Mouse (Mus musculus) neural tube, embryonic 12.5 days (tissue): ENCODE data around the gene 1700067P10Rik. TPM values are rescaled to one million over a fixed set of nuclear protein-coding genes. Genes with fewer than 3 reads are reported as not detected.

ENCODE experiments used
- ATAC-seq: fragments of 200-750 bp; cut with Nextera tagmentation; 2 replicates; pipeline ENCODE4 v1.8.0; 2017; ENCODE audit warnings: low read depth, mild to moderate bottlenecking, moderate TSS enrichment, moderate library complexity; ENCODE audit not compliant: low FRiP score
- H3K27ac ChIP-seq: fragments of 300-500 bp; sonication (generic); 2 replicates; pipeline ENCODE4 v1.5.1; 2016
- H3K27me3 ChIP-seq: fragments of 300-500 bp; sonication (generic); replicated peaks from 2 replicates; pipeline ENCODE4 v1.6.1; 2016; ENCODE audit warnings: mild to moderate bottlenecking
- H3K36me3 ChIP-seq: fragments of 300-500 bp; sonication (generic); 2 replicates; pipeline ENCODE4 v1.6.1; 2016; ENCODE audit warnings: mild to moderate bottlenecking
- H3K4me1 ChIP-seq: fragments of 300-500 bp; sonication (generic); 2 replicates; pipeline ENCODE4 v1.6.1; 2016
- H3K4me2 ChIP-seq: fragments of 300-500 bp; sonication (generic); replicated peaks from 2 replicates; pipeline ENCODE4 v1.6.1; 2016; ENCODE audit warnings: mild to moderate bottlenecking
- H3K4me3 ChIP-seq: fragments of 300-500 bp; sonication (generic); 2 replicates; pipeline ENCODE4 v1.5.1; 2016
- H3K9ac ChIP-seq: fragments of 300-500 bp; sonication (generic); 2 replicates; pipeline ENCODE4 v1.6.1; 2016; ENCODE audit warnings: mild to moderate bottlenecking
- H3K9me3 ChIP-seq: fragments of 300-500 bp; sonication (generic); 2 replicates; pipeline ENCODE4 v1.6.1; 2016; ENCODE audit warnings: mild to moderate bottlenecking
- WGBS: fragments of 180-500 bp; shearing (Covaris S2); methylation state at CpG from one replicate; pipeline ENCODE4 v1.1.7; 2016; 5-methylcytosine and 5-hydroxymethylcytosine counted together
- polyA plus RNA-seq: library from polyadenylated mRNA; unstranded; fragments of >200 nt; fragmentation: Nextera tagmentation; extraction: Ambion mirVana; gene quantifications from 2 replicates; pipeline ENCODE4 v1.2.1, GENCODE M21; 2016

1700067P10Rik gene
- polyA plus RNA-seq, 1 experiment from 2014 or later, result not detected

GRCm38 (mm10) chr17:48132810-48133209 lies 43.7 kb downstream of the 1700067P10Rik start:
- WGBS, result 90% methylated on average over 2 of the region's 2 CpGs
- H3K4me3 ChIP-seq, result no peak overlapping the region
- no peaks in the 10 kb centered on the region for H3K27me3 ChIP-seq
- no peaks in the 10 kb centered on the region for H3K9me3 ChIP-seq
- H3K4me1 ChIP-seq, result no peaks in the 10 kb centered on the region
- no peak overlapping the region for H3K4me2 ChIP-seq
- H3K36me3 ChIP-seq, result no peaks in the 10 kb centered on the region
- H3K27ac ChIP-seq, result no peak overlapping the region
- no peak for ATAC-seq
- H3K9ac ChIP-seq, result no peak overlapping the region

Other genes with a start within 250 kb of the 1700067P10Rik start
- 30.4 and 31.8 TPM in 2 replicates for gene Foxp4, start 164.7 kb upstream of the 1700067P10Rik start, polyA plus RNA-seq
- not detected in 2 replicates for gene 1700122O11Rik, start 51.0 kb upstream of the 1700067P10Rik start, polyA plus RNA-seq
- gene 9830107B12Rik, start 56.9 kb downstream of the 1700067P10Rik start, polyA plus RNA-seq, result not detected in 2 replicates
- gene A530064D06Rik, start 78.0 kb downstream of the 1700067P10Rik start, polyA plus RNA-seq, result not detected in 2 replicates
- gene Trem1, start 143.4 kb downstream of the 1700067P10Rik start, polyA plus RNA-seq, result 0.09 TPM in 1 of 2 replicates, not detected in the other
- not detected in 2 replicates for gene Trem3, start 158.5 kb downstream of the 1700067P10Rik start, polyA plus RNA-seq
- 0.14 TPM in 1 of 2 replicates, not detected in the other for gene Treml4, start 175.0 kb downstream of the 1700067P10Rik start, polyA plus RNA-seq
- 0.23 and 0.27 TPM in 2 replicates for gene Treml2, start 210.2 kb downstream of the 1700067P10Rik start, polyA plus RNA-seq
- gene B430306N03Rik, start 226.8 kb downstream of the 1700067P10Rik start, polyA plus RNA-seq, result 0.09 TPM in 1 of 2 replicates, not detected in the other